Mouse (Mus musculus) intestine, embryonic 15.5 days (tissue): ENCODE data around the gene Pax2. TPM values are rescaled to one million over a fixed set of nuclear protein-coding genes. Genes with fewer than 3 reads are reported as not detected.
A peak's percentile ranks its signal among the peaks of the same experiment; 100 is the strongest.

Source experiments
- ATAC-seq: fragments of 200-750 bp; cut with Nextera tagmentation; 2 replicates; pipeline ENCODE4 v1.8.0; 2017; ENCODE audit warnings: moderate TSS enrichment, moderate library complexity
- H3K27ac ChIP-seq: fragments of 300-500 bp; sonication (generic); 2 replicates; pipeline ENCODE4 v1.5.1; 2015; ENCODE audit warnings: mild to moderate bottlenecking, inconsistent platforms
- H3K27me3 ChIP-seq: fragments of 300-500 bp; sonication (generic); replicated peaks from 2 replicates; pipeline ENCODE4 v1.6.1; 2015; ENCODE audit warnings: inconsistent platforms
- H3K36me3 ChIP-seq: fragments of 300-500 bp; sonication (generic); 2 replicates; pipeline ENCODE4 v1.6.1; 2015; ENCODE audit warnings: inconsistent platforms
- H3K4me1 ChIP-seq: fragments of 300-500 bp; sonication (generic); replicated peaks from 2 replicates; pipeline ENCODE4 v1.6.1; 2015; ENCODE audit warnings: inconsistent platforms
- H3K4me2 ChIP-seq: fragments of 300-500 bp; sonication (generic); replicated peaks from 2 replicates; pipeline ENCODE4 v1.6.1; 2015; ENCODE audit warnings: mild to moderate bottlenecking, inconsistent platforms
- H3K4me3 ChIP-seq: fragments of 300-500 bp; sonication (generic); replicated peaks from 2 replicates; pipeline ENCODE4 v1.5.1; 2015; ENCODE audit warnings: inconsistent platforms
- H3K9ac ChIP-seq: fragments of 300-500 bp; sonication (generic); 2 replicates; pipeline ENCODE4 v1.6.1; 2015; ENCODE audit warnings: inconsistent platforms
- H3K9me3 ChIP-seq: fragments of 300-500 bp; sonication (generic); 2 replicates; pipeline ENCODE4 v1.6.1; 2016; ENCODE audit warnings: inconsistent platforms
- WGBS: fragments of 180-500 bp; shearing (Covaris S2); methylation state at CpG from one replicate; pipeline ENCODE4 v1.1.7; 2015; 5-methylcytosine and 5-hydroxymethylcytosine counted together
- polyA plus RNA-seq: library from polyadenylated mRNA; unstranded; fragments of >200 nt; fragmentation: Nextera tagmentation; extraction: Ambion mirVana; gene quantifications from 2 replicates; pipeline ENCODE4 v1.2.1, GENCODE M21; 2015

The Pax2 gene
- polyA plus RNA-seq = 0.04 and 0.11 TPM in 2 replicates

- H3K4me3 ChIP-seq = peak within 1 kb of the TSS; percentile 32
- no peak within 1 kb of the TSS for H3K9ac ChIP-seq
- no peak; the same call in 1 of the 2 replicates for ATAC-seq
- H3K4me1 ChIP-seq = peaks cover 30% of the 10 kb centered on the region
- H3K27ac ChIP-seq = no peak within 1 kb of the TSS
- H3K4me2 ChIP-seq = peak within 1 kb of the TSS; percentile 66
- under 1% methylated on average over 52 of the region's 52 CpGs for WGBS
- no peaks in the 10 kb centered on the region for H3K9me3 ChIP-seq
- peaks cover 86% of the 10 kb centered on the region for H3K27me3 ChIP-seq
- no peaks in the 10 kb centered on the region for H3K36me3 ChIP-seq
Measured at GRCm38 (mm10) chr19:44755693-44756420, at the start of gene Pax2. Pax2 (plus strand) TSS chr19:44756045.

GRCm38 (mm10) chr19:44708885-44709284 lies 47.0 kb upstream of the Pax2 start:
- Histone ChIP-seq H3K4me2 (no peak overlapping the region), H3K27ac (no peak overlapping the region), H3K4me3 (no peak overlapping the region), H3K27me3 (peaks cover 15% of the 10 kb centered on the region), H3K9ac (no peak overlapping the region), H3K4me1 (no peaks in the 10 kb centered on the region), H3K36me3 (no peaks in the 10 kb centered on the region), H3K9me3 (no peaks in the 10 kb centered on the region)
- 30% methylated on average over 3 of the region's 3 CpGs for WGBS
- ATAC-seq = no peak

- Histone ChIP-seq H3K9ac (no peak overlapping the region), H3K4me3 (no peak overlapping the region), H3K36me3 (no peaks in the 10 kb centered on the region), H3K4me1 (peaks cover 13% of the 10 kb centered on the region), H3K9me3 (no peaks in the 10 kb centered on the region), H3K27ac (no peak overlapping the region), H3K27me3 (peaks cover 45% of the 10 kb centered on the region), H3K4me2 (no peak overlapping the region)
- 66% methylated on average over 22 of the region's 22 CpGs for WGBS
- no peak for ATAC-seq
Measured at GRCm38 (mm10) chr19:44716731-44717600, 38.9 kb upstream of the Pax2 start.

- Histone ChIP-seq H3K4me2 (peak overlapping the region; percentile 79), H3K9ac (peak overlapping the region; percentile 36), H3K27ac (no peak overlapping the region), H3K27me3 (peaks cover 67% of the 10 kb centered on the region), H3K9me3 (no peaks in the 10 kb centered on the region), H3K4me3 (peak overlapping the region; percentile 35), H3K36me3 (no peaks in the 10 kb centered on the region), H3K4me1 (peaks cover 13% of the 10 kb centered on the region)
- WGBS = 4% methylated on average over 30 of the region's 30 CpGs
- ATAC-seq = no peak
Measured at GRCm38 (mm10) chr19:44719292-44720193, 36.3 kb upstream of the Pax2 start.

- under 1% methylated on average over 28 of the region's 29 CpGs for WGBS
- peaks cover 13% of the 10 kb centered on the region for H3K4me1 ChIP-seq
- no peak overlapping the region for H3K27ac ChIP-seq
- H3K36me3 ChIP-seq = no peaks in the 10 kb centered on the region
- H3K4me3 ChIP-seq = peak overlapping the region; percentile 35
- peak overlapping the region; percentile 79 for H3K4me2 ChIP-seq
- peak overlapping the region; percentile 36 for H3K9ac ChIP-seq
- peaks cover 73% of the 10 kb centered on the region for H3K27me3 ChIP-seq
- no peak for ATAC-seq
- H3K9me3 ChIP-seq = no peaks in the 10 kb centered on the region
Measured at GRCm38 (mm10) chr19:44720194-44720521, 35.7 kb upstream of the Pax2 start.

- Histone ChIP-seq H3K4me3 (peak overlapping the region; percentile 6), H3K9me3 (no peaks in the 10 kb centered on the region), H3K27ac (no peak overlapping the region), H3K9ac (no peak overlapping the region), H3K4me2 (peak overlapping the region; percentile 43), H3K36me3 (no peaks in the 10 kb centered on the region), H3K4me1 (peaks cover 13% of the 10 kb centered on the region), H3K27me3 (peaks cover 87% of the 10 kb centered on the region)
- under 1% methylated on average over 36 of the region's 36 CpGs for WGBS
- ATAC-seq = no peak
Measured at GRCm38 (mm10) chr19:44723611-44724440, 32.0 kb upstream of the Pax2 start.

GRCm38 (mm10) chr19:44725951-44726791 lies 29.7 kb upstream of the Pax2 start:
- Histone ChIP-seq H3K36me3 (no peaks in the 10 kb centered on the region), H3K9me3 (no peaks in the 10 kb centered on the region), H3K9ac (peak overlapping the region; percentile 41), H3K27me3 (peaks cover 77% of the 10 kb centered on the region), H3K4me2 (peak overlapping the region; percentile 84), H3K4me1 (no peaks in the 10 kb centered on the region), H3K27ac (no peak overlapping the region), H3K4me3 (peak overlapping the region; percentile 42)
- ATAC-seq = no peak
- WGBS = under 1% methylated on average over 53 of the region's 55 CpGs

- Histone ChIP-seq H3K27ac (no peak overlapping the region), H3K4me2 (no peak overlapping the region), H3K9ac (no peak overlapping the region), H3K27me3 (peaks cover 87% of the 10 kb centered on the region), H3K4me1 (0 out of 2 replicates have a peak, but pooled peaks cover 4% of the 10 kb centered on the region), H3K4me3 (no peak overlapping the region), H3K9me3 (no peaks in the 10 kb centered on the region), H3K36me3 (no peaks in the 10 kb centered on the region)
- ATAC-seq = no peak
- WGBS = 2% methylated on average over 21 of the region's 21 CpGs
Measured at GRCm38 (mm10) chr19:44734116-44734515, 21.7 kb upstream of the Pax2 start.

- Histone ChIP-seq H3K36me3 (no peaks in the 10 kb centered on the region), H3K4me1 (0 out of 2 replicates have a peak, but pooled peaks cover 4% of the 10 kb centered on the region), H3K9me3 (no peaks in the 10 kb centered on the region), H3K4me3 (no peak overlapping the region), H3K9ac (no peak overlapping the region), H3K4me2 (peak overlapping the region; percentile 35), H3K27me3 (peaks cover 92% of the 10 kb centered on the region), H3K27ac (no peak overlapping the region)
- under 1% methylated on average over 33 of the region's 33 CpGs for WGBS
- ATAC-seq = no peak
Measured at GRCm38 (mm10) chr19:44734682-44735081, 21.2 kb upstream of the Pax2 start.

GRCm38 (mm10) chr19:44740300-44740699 lies 15.5 kb upstream of the Pax2 start:
- Histone ChIP-seq H3K4me2 (no peak overlapping the region), H3K4me3 (no peak overlapping the region), H3K27ac (no peak overlapping the region), H3K9ac (no peak overlapping the region), H3K4me1 (peaks cover 19% of the 10 kb centered on the region; the same call in 1 of the 2 replicates), H3K9me3 (no peaks in the 10 kb centered on the region), H3K27me3 (peaks cover 94% of the 10 kb centered on the region), H3K36me3 (no peaks in the 10 kb centered on the region)
- 1% methylated on average over 16 of the region's 16 CpGs for WGBS
- no peak for ATAC-seq
